Mouse (Mus musculus) kidney, postnatal 4 days (tissue): ENCODE results near the gene R3hdm2.

Experiments used
- DNase-seq, 2 experiments: peaks; one replicate each; pipeline ENCODE4 v3.0.0; 2021; ENCODE audit warnings: mixed read lengths in 2 of 2

Gene R3hdm2

GRCm38 (mm10) chr10:127519903-127520713 lies 140.0 kb downstream of the R3hdm2 start:
- no peak for DNase-seq

GRCm38 (mm10) chr10:127520714-127521357 lies 140.7 kb downstream of the R3hdm2 start:
- DNase-seq = no peak

GRCm38 (mm10) chr10:127521611-127522080 lies 141.5 kb downstream of the R3hdm2 start:
- DNase-seq = no peak

GRCm38 (mm10) chr10:127522088-127522581 lies 142.0 kb downstream of the R3hdm2 start, which contains the start of gene Shmt2:
Shmt2 (minus strand) TSS chr10:127522444.
- DNase-seq = peak; percentile 86 to 91

GRCm38 (mm10) chr10:127524646-127525255 lies 144.6 kb downstream of the R3hdm2 start:
- DNase-seq = no peak

- peak in 1 of 2 experiments; percentile 36 for DNase-seq
Observed at GRCm38 (mm10) chr10:127526048-127526447, 145.9 kb downstream of the R3hdm2 start.

- peak; percentile 79 to 86 for DNase-seq
Observed at GRCm38 (mm10) chr10:127526681-127527080, 146.6 kb downstream of the R3hdm2 start.

- no peak for DNase-seq
Observed at GRCm38 (mm10) chr10:127527481-127527880, 147.4 kb downstream of the R3hdm2 start.

GRCm38 (mm10) chr10:127530945-127531344 lies 150.8 kb downstream of the R3hdm2 start:
- no peak for DNase-seq

GRCm38 (mm10) chr10:127531548-127531947 lies 151.4 kb downstream of the R3hdm2 start:
- no peak for DNase-seq

- DNase-seq = peak; percentile 64 to 67
Observed at GRCm38 (mm10) chr10:127534036-127534928, 154.2 kb downstream of the R3hdm2 start, which contains the start of gene Nxph4. Nxph4 (minus strand) TSS chr10:127534559.

GRCm38 (mm10) chr10:127534929-127535384 lies 154.8 kb downstream of the R3hdm2 start:
- DNase-seq = no peak

GRCm38 (mm10) chr10:127536586-127537314 lies 156.6 kb downstream of the R3hdm2 start:
- DNase-seq = peak; percentile 70 to 78

- DNase-seq = peak; percentile 91 to 93
Observed at GRCm38 (mm10) chr10:127537854-127538583, 157.9 kb downstream of the R3hdm2 start.

- no peak for DNase-seq
Observed at GRCm38 (mm10) chr10:127541510-127541909, 161.4 kb downstream of the R3hdm2 start.

- peak; percentile 36 to 55 for DNase-seq
Observed at GRCm38 (mm10) chr10:127542084-127542483, 162.0 kb downstream of the R3hdm2 start.

GRCm38 (mm10) chr10:127542720-127543119 lies 162.6 kb downstream of the R3hdm2 start:
- DNase-seq = no peak

GRCm38 (mm10) chr10:127543916-127544315 lies 163.8 kb downstream of the R3hdm2 start:
- DNase-seq = no peak

GRCm38 (mm10) chr10:127544375-127544774 lies 164.2 kb downstream of the R3hdm2 start:
- DNase-seq = no peak

GRCm38 (mm10) chr10:127546505-127546904 lies 166.4 kb downstream of the R3hdm2 start:
- no peak for DNase-seq
